Mouse (Mus musculus): Measurements from ENCODE around the gene Cotl1. TPM values are rescaled to one million over a fixed set of nuclear protein-coding genes. Genes with fewer than 3 reads are reported as not detected.
A peak's percentile ranks its signal among the peaks of the same experiment; 100 is the strongest.

Gene Cotl1
- total and polyA plus RNA-seq, 2 experiments = 12.4 to 40.3 TPM

DNA sequence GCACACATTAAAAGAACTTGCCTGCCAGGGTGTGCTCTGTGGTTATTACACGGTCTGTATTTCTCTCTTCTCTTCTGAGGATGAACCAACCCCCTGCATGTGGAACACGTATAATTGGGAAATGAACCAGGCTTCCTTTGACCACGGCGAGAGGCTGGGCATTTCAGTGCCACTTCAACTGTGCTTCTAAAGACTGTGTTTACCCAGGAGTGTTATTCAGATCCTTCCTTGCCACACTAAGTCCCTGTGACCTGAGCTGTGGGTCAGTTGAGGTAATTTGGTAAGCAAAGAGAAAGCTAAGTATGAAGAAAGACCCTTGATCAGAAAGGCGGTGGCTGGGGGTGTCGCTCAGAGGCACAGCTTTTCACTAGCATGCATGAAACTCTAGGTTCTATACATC is 41.0 kb upstream of the Cotl1 start:
- H3K36me3 ChIP-seq (ENCODE audit: control insufficient read depth, insufficient read depth, low read length) = no peaks in the 10 kb centered on the region
- no peaks in the 10 kb centered on the region for H3K79me2 ChIP-seq (ENCODE audit: control insufficient read depth, insufficient read depth, low read length)
- no peak overlapping the region for H3K27ac ChIP-seq (replicated peaks; ENCODE audit: insufficient read depth, low read depth, low read length)
- no peak for DNase-seq (ENCODE audit: extremely low read depth, low read depth, low spot score)
- no peak overlapping the region for H3K9ac ChIP-seq (ENCODE audit: low read depth, low read length)
- H3K27me3 ChIP-seq (ENCODE audit: control insufficient read depth, insufficient read depth, low read length) = no peaks in the 10 kb centered on the region
- H3K4me1 ChIP-seq (ENCODE audit: control insufficient read depth, insufficient read depth, low read length) = peaks cover 10% of the 10 kb centered on the region
- no peak for TF ChIP-seq CTCF (IDR thresholded peaks at IDR 0.05; ENCODE audit: low read depth, low read length)
- TF ChIP-seq POLR2A (IDR thresholded peaks at IDR 0.05; ENCODE audit: extremely low read depth, insufficient read depth, low read length) = no peak
- 84% methylated on average over 6 of the region's 6 CpGs for WGBS
- no peak overlapping the region for H3K4me3 ChIP-seq (ENCODE audit: insufficient read depth, low read depth, low read length)

DNA sequence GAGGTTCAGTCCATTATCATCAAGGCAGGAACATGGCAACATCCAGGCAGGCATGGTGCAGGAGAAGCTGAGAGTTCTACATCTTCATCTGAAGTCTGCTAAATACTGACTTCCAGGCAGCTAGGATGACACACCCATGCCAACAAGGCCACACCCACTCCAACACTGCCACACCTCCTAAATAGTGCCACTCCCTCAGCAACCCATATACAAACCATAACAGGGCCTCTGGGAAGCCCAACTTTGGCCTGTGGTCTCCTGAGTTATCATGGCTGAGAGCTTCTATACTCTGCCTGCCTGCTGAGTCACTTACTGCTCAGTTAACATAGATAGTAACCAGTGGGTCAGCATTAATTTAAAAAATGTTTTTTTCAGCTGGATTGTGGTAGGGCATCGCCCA is 32.8 kb upstream of the Cotl1 start:
- Histone ChIP-seq H3K9ac (ENCODE audit: low read depth, low read length) (no peak overlapping the region), H3K79me2 (ENCODE audit: control insufficient read depth, insufficient read depth, low read length) (peaks cover 3% of the 10 kb centered on the region; the same call in 1 of the 2 replicates), H3K36me3 (ENCODE audit: control insufficient read depth, insufficient read depth, low read length) (peaks cover 17% of the 10 kb centered on the region), H3K4me1 (ENCODE audit: control insufficient read depth, insufficient read depth, low read length) (no peaks in the 10 kb centered on the region), H3K27me3 (ENCODE audit: control insufficient read depth, insufficient read depth, low read length) (no peaks in the 10 kb centered on the region), H3K27ac (replicated peaks; ENCODE audit: insufficient read depth, low read depth, low read length) (no peak overlapping the region), H3K4me3 (ENCODE audit: insufficient read depth, low read depth, low read length) (no peak overlapping the region)
- TF ChIP-seq CTCF (IDR thresholded peaks at IDR 0.05; ENCODE audit: low read depth, low read length) (no peak), POLR2A (IDR thresholded peaks at IDR 0.05; ENCODE audit: extremely low read depth, insufficient read depth, low read length) (no peak)
- WGBS = 100% methylated on average over 1 of the region's 1 CpGs
- DNase-seq (ENCODE audit: extremely low read depth, low read depth, low spot score) = no peak

DNA sequence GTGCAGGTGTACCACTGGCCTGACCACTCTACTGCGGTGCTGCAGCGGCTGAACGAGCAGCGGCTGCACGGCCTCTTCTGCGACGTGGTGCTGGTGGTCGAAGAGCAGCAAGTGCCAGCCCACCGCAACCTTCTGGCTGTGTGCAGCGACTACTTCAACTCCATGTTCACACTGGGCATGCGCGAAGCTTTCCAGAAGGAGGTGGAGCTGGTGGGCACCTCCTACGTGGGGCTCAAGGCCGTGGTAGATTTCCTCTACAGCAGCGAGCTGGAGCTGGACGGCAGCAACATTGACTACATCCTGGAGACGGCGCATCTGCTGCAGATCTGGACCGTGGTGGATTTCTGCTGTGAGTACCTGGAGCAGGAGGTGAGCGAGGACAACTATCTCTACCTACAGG is 29.3 kb upstream of the Cotl1 start:
- 87% methylated on average over 20 of the region's 20 CpGs for WGBS
- DNase-seq (ENCODE audit: extremely low read depth, low read depth, low spot score) = no peak
- no peak overlapping the region for H3K27ac ChIP-seq (replicated peaks; ENCODE audit: insufficient read depth, low read depth, low read length)

DNA sequence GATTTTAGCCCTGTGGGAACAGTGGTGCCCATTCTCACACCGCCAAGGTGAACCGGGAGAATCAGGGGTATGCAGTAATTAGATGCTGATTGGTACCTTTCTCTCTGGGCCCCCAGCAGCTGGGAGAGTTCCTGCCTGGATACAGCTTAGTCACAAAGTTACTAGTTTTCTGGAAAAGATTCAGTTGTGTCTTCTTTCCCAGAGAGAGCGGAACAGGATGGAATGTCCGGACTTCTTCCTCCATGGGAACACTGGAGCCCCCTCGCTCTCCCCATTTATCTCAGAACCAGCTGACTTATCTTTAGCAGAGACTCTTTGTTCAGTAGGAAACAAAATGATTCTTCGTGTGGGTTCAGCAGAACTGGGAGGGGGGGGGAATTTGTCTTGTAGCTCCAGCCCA is 22.4 kb upstream of the Cotl1 start:
- Histone ChIP-seq H3K27me3 (ENCODE audit: control insufficient read depth, insufficient read depth, low read length) (no peaks in the 10 kb centered on the region), H3K4me1 (ENCODE audit: control insufficient read depth, insufficient read depth, low read length) (peaks cover 3% of the 10 kb centered on the region), H3K27ac (replicated peaks; ENCODE audit: insufficient read depth, low read depth, low read length) (peak overlapping the region; percentile 19), H3K9ac (ENCODE audit: low read depth, low read length) (peak overlapping the region; percentile 87), H3K4me3 (ENCODE audit: insufficient read depth, low read depth, low read length) (peak overlapping the region; percentile 80), H3K79me2 (ENCODE audit: control insufficient read depth, insufficient read depth, low read length) (no peaks in the 10 kb centered on the region), H3K36me3 (ENCODE audit: control insufficient read depth, insufficient read depth, low read length) (no peaks in the 10 kb centered on the region; the same call in 1 of the 2 replicates)
- WGBS = 49% methylated on average over 6 of the region's 6 CpGs
- DNase-seq (ENCODE audit: extremely low read depth, low read depth, low spot score) = no peak
- no peak for TF ChIP-seq POLR2A (IDR thresholded peaks at IDR 0.05; ENCODE audit: extremely low read depth, insufficient read depth, low read length)
- TF ChIP-seq CTCF (IDR thresholded peaks at IDR 0.05; ENCODE audit: low read depth, low read length) = no peak

More for the DNA sequence above, 29.3 kb upstream of the Cotl1 start:
- H3K27me3 ChIP-seq (ENCODE audit: control insufficient read depth, insufficient read depth, low read length) = no peaks in the 10 kb centered on the region
- H3K36me3 ChIP-seq (ENCODE audit: control insufficient read depth, insufficient read depth, low read length) = peaks cover 17% of the 10 kb centered on the region
- H3K4me3 ChIP-seq (ENCODE audit: insufficient read depth, low read depth, low read length) = no peak overlapping the region
- H3K79me2 ChIP-seq (ENCODE audit: control insufficient read depth, insufficient read depth, low read length) = peaks cover 3% of the 10 kb centered on the region; the same call in 1 of the 2 replicates
- no peak overlapping the region for H3K9ac ChIP-seq (ENCODE audit: low read depth, low read length)
- no peaks in the 10 kb centered on the region for H3K4me1 ChIP-seq (ENCODE audit: control insufficient read depth, insufficient read depth, low read length)
- TF ChIP-seq CTCF (IDR thresholded peaks at IDR 0.05; ENCODE audit: low read depth, low read length) = no peak
- no peak for TF ChIP-seq POLR2A (IDR thresholded peaks at IDR 0.05; ENCODE audit: extremely low read depth, insufficient read depth, low read length)

- WGBS = 3% methylated on average over 13 of the region's 19 CpGs
- H3K27ac ChIP-seq (replicated peaks; ENCODE audit: insufficient read depth, low read depth, low read length) = peak overlapping the region; percentile 19
- peaks cover 3% of the 10 kb centered on the region for H3K4me1 ChIP-seq (ENCODE audit: control insufficient read depth, insufficient read depth, low read length)
- TF ChIP-seq CTCF (IDR thresholded peaks at IDR 0.05; ENCODE audit: low read depth, low read length) (no peak), POLR2A (IDR thresholded peaks at IDR 0.05; ENCODE audit: extremely low read depth, insufficient read depth, low read length) (no peak)
- no peaks in the 10 kb centered on the region for H3K27me3 ChIP-seq (ENCODE audit: control insufficient read depth, insufficient read depth, low read length)
- H3K36me3 ChIP-seq (ENCODE audit: control insufficient read depth, insufficient read depth, low read length) = no peaks in the 10 kb centered on the region; the same call in 1 of the 2 replicates
- no peak for DNase-seq (ENCODE audit: extremely low read depth, low read depth, low spot score)
- H3K79me2 ChIP-seq (ENCODE audit: control insufficient read depth, insufficient read depth, low read length) = no peaks in the 10 kb centered on the region
- peak overlapping the region; percentile 87 for H3K9ac ChIP-seq (ENCODE audit: low read depth, low read length)
- peak overlapping the region; percentile 80 for H3K4me3 ChIP-seq (ENCODE audit: insufficient read depth, low read depth, low read length)
Measured at GRCm38 (mm10) chr8:119862390-119862734, 22.0 kb upstream of the Cotl1 start.

GRCm38 (mm10) chr8:119861706-119862389 is 21.5 kb upstream of the Cotl1 start, which contains the start of gene Klhl36:
Gene Klhl36, plus strand, starts transcription at chr8:119862266.
- DNase-seq (ENCODE audit: extremely low read depth, low read depth, low spot score) = peak; percentile 74
- Histone ChIP-seq H3K4me3 (ENCODE audit: insufficient read depth, low read depth, low read length) (peak within 1 kb of the TSS; percentile 80), H3K27ac (replicated peaks; ENCODE audit: insufficient read depth, low read depth, low read length) (peak within 1 kb of the TSS; percentile 19), H3K4me1 (ENCODE audit: control insufficient read depth, insufficient read depth, low read length) (peaks cover 3% of the 10 kb centered on the region), H3K36me3 (ENCODE audit: control insufficient read depth, insufficient read depth, low read length) (no peaks in the 10 kb centered on the region; the same call in 1 of the 2 replicates), H3K9ac (ENCODE audit: low read depth, low read length) (peak within 1 kb of the TSS; percentile 87), H3K79me2 (ENCODE audit: control insufficient read depth, insufficient read depth, low read length) (no peaks in the 10 kb centered on the region), H3K27me3 (ENCODE audit: control insufficient read depth, insufficient read depth, low read length) (no peaks in the 10 kb centered on the region)
- TF ChIP-seq POLR2A (IDR thresholded peaks at IDR 0.05; ENCODE audit: extremely low read depth, insufficient read depth, low read length) = peak; percentile 71
- TF ChIP-seq CTCF (IDR thresholded peaks at IDR 0.05; ENCODE audit: low read depth, low read length) = no peak
- WGBS = 1% methylated on average over 35 of the region's 35 CpGs
